Mouse (Mus musculus) G1E (cell line): ENCODE measurements around the gene Cand1. TPM values are rescaled to one million over a fixed set of nuclear protein-coding genes. Genes with fewer than 3 reads are reported as not detected.

Experiments used
- ATAC-seq: 2 replicates; pipeline ENCODE4 v1.8.0; 2016; ENCODE audit warnings: mild to moderate bottlenecking; ENCODE audit not compliant: insufficient number of reproducible peaks, poor library complexity, low FRiP score, severe bottlenecking; ENCODE audit errors: extremely low read depth
- DNase-seq: peaks from one replicate; pipeline ENCODE4 v3.0.0; 2012; ENCODE audit warnings: low spot score
- H3K27me3 ChIP-seq: 2 replicates; pipeline ENCODE4 v1.6.1; 2012; ENCODE audit warnings: mild to moderate bottlenecking, low read length, inconsistent platforms; ENCODE audit not compliant: insufficient read depth
- H3K36me3 ChIP-seq: replicated peaks from 2 replicates; pipeline ENCODE3; 2012; ENCODE audit warnings: mild to moderate bottlenecking, inconsistent platforms
- H3K4me1 ChIP-seq: 2 replicates; pipeline ENCODE4 v1.6.1; 2012; ENCODE audit warnings: low read depth, low read length, inconsistent platforms, mixed read lengths; ENCODE audit not compliant: insufficient read depth
- H3K4me3 ChIP-seq: 2 replicates; pipeline ENCODE4 v1.5.1; 2012; ENCODE audit warnings: low read depth, mild to moderate bottlenecking, inconsistent platforms, low read length, moderate library complexity, mixed read lengths
- H3K9me3 ChIP-seq: replicated peaks from 2 replicates; pipeline ENCODE4 v1.6.1; 2012; ENCODE audit warnings: inconsistent platforms
- CTCF ChIP-seq: IDR thresholded peaks from 2 replicates; pipeline ENCODE4 v1.5.1; 2012; ENCODE audit warnings: low read depth, low read length, inconsistent platforms, mixed read lengths
- GATA1 ChIP-seq: IDR thresholded peaks from 2 replicates; pipeline ENCODE4 v1.6.1; 2012; ENCODE audit warnings: borderline replicate concordance, low read length, inconsistent platforms, mixed read lengths
- GATA2 ChIP-seq: IDR thresholded peaks from 2 replicates; pipeline ENCODE4 v1.6.1; 2012; ENCODE audit warnings: low read depth, low read length, inconsistent platforms, borderline replicate concordance
- POLR2AphosphoS5 ChIP-seq: IDR thresholded peaks from 2 replicates; pipeline ENCODE4 v1.6.1; 2012; ENCODE audit warnings: low read depth, low read length, inconsistent platforms; ENCODE audit not compliant: insufficient replicate concordance
- TAL1 ChIP-seq: conservative IDR thresholded peaks from 2 replicates; pipeline ENCODE4 v1.6.1; 2012; ENCODE audit warnings: low read depth, low read length, inconsistent platforms, mixed read lengths
- polyA plus RNA-seq: library from polyadenylated mRNA; stranded (reverse); fragments of >175 nt; gene quantifications from 2 replicates; pipeline ENCODE4 v1.2.3, GENCODE M21; 2012
- total RNA-seq, 2 experiments: library from RNA; stranded (forward) in 1 of 2; stranded (reverse) in 1 of 2; fragments of 200-1000 nt in 1 of 2; fragments of >200 nt in 1 of 2; fragmentation: Nextera tagmentation in 1 of 2; gene quantifications; 2 replicates each; pipeline ENCODE4 v1.2.3; 2014 to 2017

Cand1 gene
- total and polyA plus RNA-seq, 3 experiments, result 40.9 to 195 (median 99.7) TPM

GRCm38 (mm10) chr10:119204334-119204946 is 35.4 kb downstream of the Cand1 start:
- no peak overlapping the region for H3K4me3 ChIP-seq
- ATAC-seq, result no peak

GRCm38 (mm10) chr10:119199864-119200263 is 40.0 kb downstream of the Cand1 start:
- ATAC-seq, result no peak
- Histone ChIP-seq H3K36me3 (peaks cover 71% of the 10 kb centered on the region), H3K27me3 (no peaks in the 10 kb centered on the region)

More at GRCm38 (mm10) chr10:119204334-119204946, 35.4 kb downstream of the Cand1 start:
- Histone ChIP-seq H3K9me3 (no peaks in the 10 kb centered on the region), H3K27me3 (no peaks in the 10 kb centered on the region), H3K36me3 (peaks cover 90% of the 10 kb centered on the region), H3K4me1 (peaks cover 20% of the 10 kb centered on the region)
- no peak for DNase-seq
- TF ChIP-seq GATA2, result no peak
- TF ChIP-seq GATA1, result no peak
- no peak for TF ChIP-seq TAL1
- no peak for TF ChIP-seq POLR2AphosphoS5

GRCm38 (mm10) chr10:119198186-119198880 is 41.5 kb downstream of the Cand1 start:
- peak; percentile 23 for ATAC-seq
- no peaks in the 10 kb centered on the region for H3K9me3 ChIP-seq
- no peak for DNase-seq

More at GRCm38 (mm10) chr10:119199864-119200263, 40.0 kb downstream of the Cand1 start:
- TF ChIP-seq POLR2AphosphoS5, result no peak
- no peak for TF ChIP-seq TAL1
- no peak for TF ChIP-seq CTCF
- no peak for TF ChIP-seq GATA2
- TF ChIP-seq GATA1, result no peak
- DNase-seq, result no peak
- Histone ChIP-seq H3K4me1 (peaks cover 28% of the 10 kb centered on the region), H3K9me3 (no peaks in the 10 kb centered on the region), H3K4me3 (no peak overlapping the region)

GRCm38 (mm10) chr10:119197621-119198150 is 42.2 kb downstream of the Cand1 start:
- Histone ChIP-seq H3K4me3 (no peak overlapping the region), H3K4me1 (peaks cover 30% of the 10 kb centered on the region), H3K9me3 (no peaks in the 10 kb centered on the region), H3K36me3 (peaks cover 52% of the 10 kb centered on the region), H3K27me3 (no peaks in the 10 kb centered on the region)
- DNase-seq (no peak), ATAC-seq (no peak)
- TF ChIP-seq POLR2AphosphoS5 (peak; percentile 42; the same call in 1 of the 2 replicates), GATA2 (no peak), CTCF (no peak)

More at GRCm38 (mm10) chr10:119198186-119198880, 41.5 kb downstream of the Cand1 start:
- no peaks in the 10 kb centered on the region for H3K27me3 ChIP-seq
- no peak for TF ChIP-seq CTCF
- TF ChIP-seq POLR2AphosphoS5, result no peak
- TF ChIP-seq GATA2, result no peak
- no peak for TF ChIP-seq GATA1
- no peak for TF ChIP-seq TAL1
- no peak overlapping the region for H3K4me3 ChIP-seq
- peaks cover 23% of the 10 kb centered on the region for H3K4me1 ChIP-seq
- peaks cover 58% of the 10 kb centered on the region for H3K36me3 ChIP-seq

GRCm38 (mm10) chr10:119192598-119193372 is 47.1 kb downstream of the Cand1 start:
- H3K4me3 ChIP-seq, result no peak overlapping the region

More at GRCm38 (mm10) chr10:119192598-119193372, 47.1 kb downstream of the Cand1 start:
- ATAC-seq (peak; percentile 81), DNase-seq (peak; percentile 20)
- peaks cover 21% of the 10 kb centered on the region for H3K4me1 ChIP-seq
- no peak for TF ChIP-seq CTCF
- TF ChIP-seq POLR2AphosphoS5, result no peak
- TF ChIP-seq GATA1, result no peak
- no peak for TF ChIP-seq TAL1
- TF ChIP-seq GATA2, result no peak
- peaks cover 12% of the 10 kb centered on the region for H3K36me3 ChIP-seq
- no peaks in the 10 kb centered on the region for H3K9me3 ChIP-seq
- H3K27me3 ChIP-seq, result no peaks in the 10 kb centered on the region
